Mouse (Mus musculus) heart, embryonic 11.5 days (tissue): ENCODE data around the gene Zcchc3. TPM values are rescaled to one million over a fixed set of nuclear protein-coding genes. Genes with fewer than 3 reads are reported as not detected.
A peak's percentile ranks its signal among the peaks of the same experiment; 100 is the strongest.

ENCODE experiments used
- ATAC-seq: fragments of 200-750 bp; cut with Nextera tagmentation; replicated peaks from 2 replicates; pipeline ENCODE4 v1.8.0; 2017; ENCODE audit warnings: moderate library complexity; ENCODE audit not compliant: insufficient number of reproducible peaks, low FRiP score, low TSS enrichment
- H3K27ac ChIP-seq: fragments of 300-500 bp; sonication (generic); 2 replicates; pipeline ENCODE4 v1.5.1; 2014; ENCODE audit warnings: mild to moderate bottlenecking, low read depth, low read length
- H3K27me3 ChIP-seq: fragments of 300-500 bp; sonication (generic); 2 replicates; pipeline ENCODE4 v1.6.1; 2014; ENCODE audit warnings: mild to moderate bottlenecking, low read length, mixed read lengths; ENCODE audit not compliant: control insufficient read depth, insufficient read depth
- H3K36me3 ChIP-seq: fragments of 300-500 bp; sonication (generic); 2 replicates; pipeline ENCODE4 v1.6.1; 2014; ENCODE audit warnings: mild to moderate bottlenecking, low read length, moderate library complexity, mixed read lengths; ENCODE audit not compliant: control insufficient read depth, insufficient read depth
- H3K4me1 ChIP-seq: fragments of 300-500 bp; sonication (generic); 2 replicates; pipeline ENCODE4 v1.6.1; 2014; ENCODE audit warnings: low read length; ENCODE audit not compliant: control insufficient read depth, insufficient read depth
- H3K4me2 ChIP-seq: fragments of 300-500 bp; sonication (generic); 2 replicates; pipeline ENCODE4 v1.6.1; 2014; ENCODE audit warnings: mild to moderate bottlenecking, moderate library complexity
- H3K4me3 ChIP-seq: fragments of 300-500 bp; sonication (generic); 2 replicates; pipeline ENCODE4 v1.5.1; 2014; ENCODE audit warnings: low read depth, low read length
- H3K9ac ChIP-seq: fragments of 300-500 bp; sonication (generic); 2 replicates; pipeline ENCODE4 v1.6.1; 2014; ENCODE audit warnings: mild to moderate bottlenecking, low read depth, low read length, moderate library complexity
- H3K9me3 ChIP-seq: fragments of 300-500 bp; sonication (generic); replicated peaks from 2 replicates; pipeline ENCODE4 v1.6.1; 2016; ENCODE audit warnings: low read length; ENCODE audit not compliant: control insufficient read depth
- WGBS: fragments of 180-500 bp; shearing (Covaris S2); extraction: QIAGEN DNeasy Blood & Tissue Kit; methylation state at CpG from one replicate; pipeline ENCODE4 v1.1.7; 2014; ENCODE audit not compliant: insufficient replicate concordance; 5-methylcytosine and 5-hydroxymethylcytosine counted together
- polyA plus RNA-seq: library from polyadenylated mRNA; unstranded; fragments of >200 nt; fragmentation: Nextera tagmentation; extraction: Ambion mirVana; gene quantifications from 2 replicates; pipeline ENCODE4 v1.2.1, GENCODE M21; 2014

The Zcchc3 gene
- polyA plus RNA-seq, 1 experiment from 2014 or later: 50.9 TPM

DNA sequence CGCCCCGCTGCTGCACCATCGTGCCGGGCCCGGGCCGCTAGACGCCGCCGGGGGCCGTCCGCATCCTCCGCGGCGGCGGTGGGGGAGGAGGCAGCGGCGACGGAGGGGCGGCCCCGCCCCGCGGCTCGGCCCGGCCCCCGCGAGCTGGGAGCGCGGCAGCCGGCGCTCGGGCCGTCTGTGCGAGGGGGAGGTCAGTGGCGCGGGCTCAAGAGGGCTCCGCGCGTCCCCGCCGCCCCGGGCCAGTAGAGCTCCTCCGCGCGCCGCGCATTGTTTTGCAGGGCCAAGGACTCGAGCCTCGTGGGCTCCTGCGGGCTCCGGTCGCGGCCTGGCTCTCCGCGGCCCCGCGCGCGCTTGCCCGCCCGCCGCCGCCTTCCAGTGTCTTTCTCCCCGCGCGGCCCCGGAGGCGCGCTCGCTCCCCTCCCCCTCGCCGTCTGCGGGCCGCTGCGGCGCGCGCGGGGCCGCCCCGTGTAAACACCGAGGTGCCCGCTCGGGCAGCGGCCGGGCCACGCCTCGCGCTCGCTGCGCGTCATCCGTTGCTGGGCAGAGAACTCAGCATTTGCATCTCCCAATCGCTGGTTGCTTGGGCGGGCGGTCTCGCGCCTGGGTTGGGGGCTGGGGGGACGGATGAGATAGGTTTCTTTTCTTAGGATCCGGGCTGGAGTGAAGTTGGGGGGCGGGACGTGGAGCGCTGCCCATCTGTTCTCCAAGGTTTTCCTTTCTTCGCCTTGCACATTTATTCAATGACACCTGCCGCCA is 17.0 kb downstream of the Zcchc3 start, which contains the start of gene Sox12:
TSS of gene Sox12 (minus strand) at position 384 of the 756 bp plus-strand sequence.
- peak within 1 kb of the TSS; percentile 90 for H3K4me2 ChIP-seq
- peak within 1 kb of the TSS; percentile 73 for H3K4me3 ChIP-seq
- H3K27me3 ChIP-seq: no peaks in the 10 kb centered on the region
- ATAC-seq: peak; percentile 71
- under 1% methylated on average over 54 of the region's 104 CpGs for WGBS
- H3K27ac ChIP-seq: peak within 1 kb of the TSS; percentile 99
- H3K9ac ChIP-seq: peak within 1 kb of the TSS; percentile 97
- no peaks in the 10 kb centered on the region for H3K9me3 ChIP-seq
- peaks cover 31% of the 10 kb centered on the region for H3K4me1 ChIP-seq
- H3K36me3 ChIP-seq: no peaks in the 10 kb centered on the region

DNA sequence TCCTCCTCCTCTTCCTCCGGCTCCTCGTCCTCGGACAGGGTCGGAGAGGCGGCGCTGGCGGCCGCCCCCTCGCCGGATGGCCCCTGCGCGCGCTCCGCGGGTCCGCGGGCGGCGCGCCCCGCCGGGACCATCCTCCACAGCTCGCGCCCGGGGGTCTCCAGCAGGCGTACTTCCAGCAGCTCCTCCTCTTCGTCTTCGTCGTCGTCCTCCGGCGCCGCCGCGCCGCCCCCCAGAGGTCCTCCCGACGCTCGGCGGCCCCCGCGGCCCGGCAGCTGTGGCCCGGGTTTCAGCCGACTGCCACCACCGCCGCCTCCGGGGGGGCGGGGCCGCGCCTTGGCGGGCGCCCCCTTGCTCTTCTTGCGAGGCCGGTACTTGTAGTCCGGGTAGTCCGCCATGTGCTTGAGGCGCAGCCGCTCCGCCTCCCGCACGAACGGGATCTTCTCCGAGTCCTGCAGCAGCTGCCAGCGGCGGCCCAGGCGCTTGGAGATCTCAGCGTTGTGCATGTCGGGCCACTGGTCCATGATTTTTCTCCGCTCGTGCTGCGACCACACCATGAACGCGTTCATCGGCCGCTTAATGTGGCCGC is 17.7 kb downstream of the Zcchc3 start:
- no peak for ATAC-seq
- Histone ChIP-seq H3K9ac (peak overlapping the region; percentile 97), H3K4me2 (peak overlapping the region; percentile 90), H3K4me3 (peak overlapping the region; percentile 73), H3K4me1 (peaks cover 31% of the 10 kb centered on the region), H3K9me3 (no peaks in the 10 kb centered on the region), H3K27me3 (no peaks in the 10 kb centered on the region), H3K36me3 (no peaks in the 10 kb centered on the region), H3K27ac (peak overlapping the region; percentile 99)
- under 1% methylated on average over 72 of the region's 77 CpGs for WGBS

DNA sequence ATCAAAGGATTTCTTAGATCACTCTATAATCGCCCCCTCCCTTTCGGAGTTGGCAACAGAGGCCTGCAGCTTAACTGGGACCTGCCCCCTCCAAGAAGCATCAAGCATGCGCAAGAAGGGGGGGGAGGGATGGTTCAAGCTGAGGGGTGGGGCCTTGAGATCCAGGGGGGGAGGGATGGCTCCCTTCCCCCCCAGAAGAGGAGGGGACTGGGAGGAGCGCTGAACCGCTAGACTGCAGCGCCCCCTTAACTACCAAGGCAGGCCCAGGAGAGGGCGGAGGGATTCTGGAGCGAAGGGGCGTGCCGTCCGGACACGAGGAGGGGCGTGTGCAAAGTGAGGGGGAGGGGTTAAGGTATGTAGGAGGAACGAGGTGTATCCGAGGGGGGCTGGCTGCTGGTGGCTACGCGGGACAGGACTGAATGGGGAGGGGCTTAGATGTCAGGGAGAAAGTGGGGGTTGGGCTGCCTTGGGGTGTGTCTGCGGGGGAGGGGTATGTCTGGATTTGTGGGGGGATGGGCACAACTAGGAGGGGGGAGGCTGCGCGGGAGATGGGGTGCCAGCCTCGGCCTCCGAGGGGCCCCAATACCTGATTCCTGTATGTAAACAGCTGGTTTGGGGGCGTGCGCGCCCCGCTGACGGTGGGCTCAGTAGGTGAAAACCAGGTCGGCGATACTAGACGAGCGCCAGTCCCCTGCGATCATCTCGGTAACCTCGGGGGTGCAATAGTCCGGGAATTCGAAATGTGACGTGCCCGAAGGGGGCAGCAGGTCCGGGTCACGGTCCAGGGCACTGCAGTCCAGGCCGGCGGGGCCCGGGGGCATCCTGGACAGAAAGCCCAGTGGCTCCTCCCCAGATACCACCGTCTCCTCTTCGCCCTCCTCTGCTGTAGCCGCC is 18.5 kb downstream of the Zcchc3 start:
- H3K27me3 ChIP-seq: no peaks in the 10 kb centered on the region
- WGBS: under 1% methylated on average over 45 of the region's 46 CpGs
- peak overlapping the region; percentile 99 for H3K27ac ChIP-seq
- no peaks in the 10 kb centered on the region for H3K36me3 ChIP-seq
- peak overlapping the region; percentile 73 for H3K4me3 ChIP-seq
- H3K9me3 ChIP-seq: no peaks in the 10 kb centered on the region
- peak overlapping the region; percentile 90 for H3K4me2 ChIP-seq
- peak; percentile 62 for ATAC-seq
- H3K4me1 ChIP-seq: peaks cover 31% of the 10 kb centered on the region
- H3K9ac ChIP-seq: peak overlapping the region; percentile 97

DNA sequence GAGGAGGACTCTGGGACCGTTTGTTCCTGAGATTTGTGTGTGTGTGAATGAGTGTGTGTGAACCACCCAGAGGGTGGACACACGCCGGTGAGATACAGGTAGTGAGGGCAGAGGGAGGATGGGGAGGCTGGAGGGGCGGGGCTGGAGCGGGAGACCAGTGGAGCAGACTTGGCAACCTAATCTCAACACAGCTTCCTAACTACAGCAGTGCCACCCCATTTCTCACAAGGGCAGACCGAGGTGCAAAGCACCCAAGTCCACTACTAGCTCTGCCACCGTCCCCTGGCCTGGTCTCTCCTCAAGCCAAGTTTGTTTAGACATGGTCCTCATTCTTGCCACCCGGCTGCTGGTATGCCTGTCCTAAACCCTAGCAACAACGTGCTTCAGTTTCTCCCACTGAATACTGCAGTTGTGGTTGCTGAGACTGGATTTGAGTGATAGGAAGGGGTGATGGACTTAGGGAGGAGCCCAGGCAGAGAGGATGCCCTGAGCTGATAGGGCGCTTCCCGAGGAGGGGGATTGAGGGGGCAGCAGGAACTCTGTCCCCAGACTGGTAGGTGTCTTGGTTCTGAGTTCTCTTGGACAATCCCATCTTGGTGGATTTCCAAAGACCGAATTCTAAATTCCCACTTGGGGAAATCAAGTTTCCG is 19.4 kb downstream of the Zcchc3 start:
- ATAC-seq: no peak
- Histone ChIP-seq H3K9me3 (no peaks in the 10 kb centered on the region), H3K27me3 (no peaks in the 10 kb centered on the region), H3K9ac (peak overlapping the region; percentile 62), H3K4me1 (peaks cover 31% of the 10 kb centered on the region), H3K27ac (peak overlapping the region; percentile 99; the same call in 1 of the 2 replicates), H3K4me3 (peak overlapping the region; percentile 73), H3K4me2 (peak overlapping the region; percentile 90), H3K36me3 (no peaks in the 10 kb centered on the region)
- 10% methylated on average over 13 of the region's 13 CpGs for WGBS

DNA sequence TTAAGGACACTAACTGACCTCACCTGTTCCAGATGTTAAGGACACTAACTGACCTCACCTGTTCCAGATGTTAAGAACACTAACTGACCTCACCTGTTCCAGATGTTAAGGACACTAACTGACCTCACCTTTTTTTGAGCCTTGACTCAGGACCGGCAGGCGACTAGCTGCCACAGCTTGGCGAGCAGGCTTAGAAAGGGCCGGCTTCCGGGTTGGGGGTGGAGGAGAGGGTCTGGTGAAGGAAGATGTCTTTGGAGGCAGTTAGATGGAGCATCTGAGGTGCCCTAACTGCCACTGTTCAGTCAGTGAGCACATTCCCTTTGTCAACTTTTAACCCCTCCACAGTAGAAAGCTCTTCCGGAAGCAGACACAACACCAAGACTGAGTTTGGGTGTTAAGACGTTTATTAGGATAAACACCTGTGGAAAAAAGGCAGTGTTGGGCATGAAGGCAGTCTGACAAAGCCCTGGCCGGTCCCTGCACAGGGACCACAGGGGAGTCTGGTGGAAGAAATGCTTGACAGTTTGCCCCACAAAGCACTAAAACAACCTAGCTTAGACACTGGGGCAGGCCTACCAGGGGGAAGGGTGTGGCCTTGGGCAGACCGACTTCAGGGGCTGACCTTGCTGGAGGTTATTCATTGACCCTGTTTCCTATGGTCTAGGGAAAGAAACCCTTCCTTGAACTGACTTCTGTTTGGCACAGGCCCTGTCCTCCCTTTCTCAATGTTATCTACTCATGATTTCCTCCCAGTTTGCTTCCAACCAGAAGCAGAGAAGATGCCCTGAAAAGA is 21.4 kb downstream of the Zcchc3 start:
- ATAC-seq: no peak
- no peaks in the 10 kb centered on the region for H3K9me3 ChIP-seq
- 0 out of 2 replicates have a peak overlapping the region, but pooled peaks have one; percentile 24 for H3K27ac ChIP-seq
- 49% methylated on average over 9 of the region's 9 CpGs for WGBS
- no peak overlapping the region for H3K9ac ChIP-seq
- H3K4me2 ChIP-seq: peak overlapping the region; percentile 90
- no peaks in the 10 kb centered on the region for H3K36me3 ChIP-seq
- H3K4me3 ChIP-seq: no peak overlapping the region; the same call in 1 of the 2 replicates
- no peaks in the 10 kb centered on the region for H3K27me3 ChIP-seq
- H3K4me1 ChIP-seq: peaks cover 21% of the 10 kb centered on the region

DNA sequence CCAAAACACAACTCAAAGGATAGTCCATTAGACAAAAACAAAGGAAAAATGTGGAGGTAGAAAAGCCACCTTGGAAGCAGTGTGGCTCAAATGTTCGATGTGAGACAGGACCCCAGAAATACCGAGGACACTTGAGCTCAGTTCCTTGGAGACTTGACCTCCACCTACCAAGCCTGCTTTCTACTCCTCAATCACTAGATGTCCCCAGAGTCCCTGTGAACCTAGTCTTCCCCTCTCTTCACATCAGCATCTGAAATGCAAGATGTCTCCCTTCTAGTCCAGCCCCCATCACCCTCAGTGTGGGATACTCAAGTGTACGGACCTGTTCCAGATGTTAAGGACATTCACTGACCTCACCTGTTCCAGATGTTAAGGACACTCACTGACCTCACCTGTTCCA is 22.0 kb downstream of the Zcchc3 start:
- ATAC-seq: no peak
- WGBS: 11% methylated on average over 3 of the region's 3 CpGs

DNA sequence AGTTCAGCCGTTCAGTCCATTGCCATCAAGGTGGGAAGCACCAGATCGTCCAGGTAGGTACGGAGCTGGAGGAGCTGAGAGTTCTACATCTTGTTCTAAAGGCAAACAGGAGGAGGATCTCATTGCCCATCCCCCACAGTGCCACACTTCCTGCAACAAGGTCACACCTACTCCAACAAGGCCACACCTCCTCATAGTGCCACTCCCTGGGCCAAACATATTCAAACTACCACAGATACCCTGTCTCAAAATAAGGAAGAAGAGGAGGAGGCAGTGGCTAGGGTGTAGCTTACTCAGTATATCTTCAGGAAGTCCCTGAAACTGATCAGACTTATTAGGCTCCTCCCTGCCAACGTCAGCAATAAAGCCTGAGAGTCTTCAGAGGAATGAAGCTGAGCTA is 30.6 kb downstream of the Zcchc3 start:
- no peak overlapping the region for H3K4me3 ChIP-seq
- H3K9ac ChIP-seq: no peak overlapping the region
- no peak overlapping the region for H3K4me2 ChIP-seq
- WGBS: 75% methylated on average over 4 of the region's 4 CpGs
- ATAC-seq: no peak
- H3K4me1 ChIP-seq: no peaks in the 10 kb centered on the region; the same call in 1 of the 2 replicates
- no peak overlapping the region for H3K27ac ChIP-seq
- no peaks in the 10 kb centered on the region for H3K36me3 ChIP-seq
- no peaks in the 10 kb centered on the region for H3K27me3 ChIP-seq
- no peaks in the 10 kb centered on the region for H3K9me3 ChIP-seq

More for the DNA sequence above, 22.0 kb downstream of the Zcchc3 start:
- no peak overlapping the region for H3K9ac ChIP-seq
- H3K4me3 ChIP-seq: no peak overlapping the region
- no peak overlapping the region for H3K4me2 ChIP-seq
- H3K27me3 ChIP-seq: no peaks in the 10 kb centered on the region
- no peaks in the 10 kb centered on the region for H3K9me3 ChIP-seq
- peaks cover 21% of the 10 kb centered on the region for H3K4me1 ChIP-seq
- no peaks in the 10 kb centered on the region for H3K36me3 ChIP-seq
- H3K27ac ChIP-seq: no peak overlapping the region
